Mouse (Mus musculus): ENCODE results near the gene Abhd6. TPM values are rescaled to one million over a fixed set of nuclear protein-coding genes. Genes with fewer than 3 reads are reported as not detected.

Abhd6 gene
- polyA plus RNA-seq, 1 experiment from 2014 or later = 15.1 TPM

GRCm38 (mm10) chr14:8015756-8016155, 13.1 kb downstream of the Abhd6 start:
- H3K27ac ChIP-seq (ENCODE audit: low read depth) = no peak overlapping the region
- no peak for DNase-seq
- 92% methylated on average over 6 of the region's 6 CpGs for WGBS
- H3K4me2 ChIP-seq = no peak overlapping the region
- H3K4me3 ChIP-seq (ENCODE audit: low read depth, low read length) = no peak overlapping the region
- H3K36me3 ChIP-seq (ENCODE audit: insufficient read depth) = no peaks in the 10 kb centered on the region
- H3K9me3 ChIP-seq (ENCODE audit: low read depth, low read length) = no peaks in the 10 kb centered on the region
- no peaks in the 10 kb centered on the region for H3K4me1 ChIP-seq (ENCODE audit: insufficient read depth)
- TF ChIP-seq CTCF (IDR thresholded peaks at IDR 0.05; ENCODE audit: low read depth) = no peak
- ATAC-seq (ENCODE audit: insufficient read depth) = no peak
- no peak overlapping the region for H3K9ac ChIP-seq
- H3K27me3 ChIP-seq (ENCODE audit: insufficient read depth, low read length) = no peaks in the 10 kb centered on the region

GRCm38 (mm10) chr14:8016276-8016675, 13.6 kb downstream of the Abhd6 start:
- Histone ChIP-seq H3K4me3 (ENCODE audit: low read depth, low read length) (no peak overlapping the region), H3K27ac (ENCODE audit: low read depth) (no peak overlapping the region), H3K9me3 (ENCODE audit: low read depth, low read length) (no peaks in the 10 kb centered on the region), H3K36me3 (ENCODE audit: insufficient read depth) (no peaks in the 10 kb centered on the region), H3K9ac (no peak overlapping the region), H3K4me2 (no peak overlapping the region), H3K27me3 (ENCODE audit: insufficient read depth, low read length) (no peaks in the 10 kb centered on the region), H3K4me1 (ENCODE audit: insufficient read depth) (no peaks in the 10 kb centered on the region)
- 71% methylated on average over 6 of the region's 6 CpGs for WGBS
- DNase-seq (no peak), ATAC-seq (ENCODE audit: insufficient read depth) (no peak)
- TF ChIP-seq CTCF (IDR thresholded peaks at IDR 0.05; ENCODE audit: low read depth) = no peak

DNA sequence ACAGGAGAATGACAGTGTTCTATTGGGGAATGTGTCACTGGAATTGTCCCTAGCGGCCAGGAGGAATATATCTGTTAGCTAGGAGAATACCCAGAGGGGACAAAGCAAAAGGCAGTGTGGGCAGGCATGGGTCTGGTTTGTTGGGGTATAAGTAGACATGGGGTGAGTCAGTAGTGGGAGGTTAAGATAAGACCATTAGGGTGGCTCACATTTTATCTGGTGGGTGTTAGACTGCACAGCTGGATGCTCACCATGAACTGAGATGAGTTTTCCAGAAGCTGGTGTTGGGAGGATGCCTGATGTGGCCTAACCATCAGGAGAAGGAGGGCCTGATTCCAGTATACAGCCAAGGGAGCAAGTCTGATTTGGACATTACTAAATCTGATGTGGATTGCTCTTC, 14.2 kb downstream of the Abhd6 start:
- no peak for ATAC-seq (ENCODE audit: insufficient read depth)
- WGBS = 76% methylated on average over 1 of the region's 1 CpGs

DNA sequence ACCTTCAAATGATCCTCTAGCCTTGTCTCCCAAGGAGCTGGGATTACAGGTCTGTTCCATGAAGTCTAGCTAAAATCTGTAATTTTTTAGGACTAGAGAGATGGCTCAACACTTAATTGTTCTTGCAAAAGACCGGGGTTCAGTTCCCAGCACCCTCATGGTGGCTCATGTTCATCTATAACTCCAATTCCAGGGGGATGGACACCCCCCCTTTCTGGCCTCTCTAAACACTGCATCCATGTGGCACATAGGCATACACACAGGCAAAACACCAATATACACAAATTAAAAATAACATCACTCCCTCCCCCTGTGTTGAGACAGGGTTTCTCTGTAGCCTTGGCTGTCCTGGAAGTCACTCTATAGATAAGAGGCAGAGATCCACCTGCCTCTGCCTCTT, 17.3 kb downstream of the Abhd6 start:
- H3K36me3 ChIP-seq (ENCODE audit: insufficient read depth) = no peaks in the 10 kb centered on the region
- H3K4me1 ChIP-seq (ENCODE audit: insufficient read depth) = no peaks in the 10 kb centered on the region
- no peaks in the 10 kb centered on the region for H3K27me3 ChIP-seq (ENCODE audit: insufficient read depth, low read length)
- DNase-seq (no peak), ATAC-seq (ENCODE audit: insufficient read depth) (no peak)
- no peak overlapping the region for H3K4me2 ChIP-seq
- no peak overlapping the region for H3K27ac ChIP-seq (ENCODE audit: low read depth)
- WGBS = 93% methylated on average over 1 of the region's 1 CpGs
- no peaks in the 10 kb centered on the region for H3K9me3 ChIP-seq (ENCODE audit: low read depth, low read length)
- no peak overlapping the region for H3K4me3 ChIP-seq (ENCODE audit: low read depth, low read length)
- H3K9ac ChIP-seq = no peak overlapping the region
- TF ChIP-seq CTCF (IDR thresholded peaks at IDR 0.05; ENCODE audit: low read depth) = no peak

More for the DNA sequence above, 14.2 kb downstream of the Abhd6 start:
- TF ChIP-seq CTCF (IDR thresholded peaks at IDR 0.05; ENCODE audit: low read depth) = no peak
- Histone ChIP-seq H3K9ac (no peak overlapping the region), H3K27ac (ENCODE audit: low read depth) (no peak overlapping the region), H3K4me1 (ENCODE audit: insufficient read depth) (no peaks in the 10 kb centered on the region), H3K27me3 (ENCODE audit: insufficient read depth, low read length) (no peaks in the 10 kb centered on the region), H3K4me2 (no peak overlapping the region), H3K4me3 (ENCODE audit: low read depth, low read length) (no peak overlapping the region), H3K36me3 (ENCODE audit: insufficient read depth) (no peaks in the 10 kb centered on the region), H3K9me3 (ENCODE audit: low read depth, low read length) (no peaks in the 10 kb centered on the region)
- no peak for DNase-seq

DNA sequence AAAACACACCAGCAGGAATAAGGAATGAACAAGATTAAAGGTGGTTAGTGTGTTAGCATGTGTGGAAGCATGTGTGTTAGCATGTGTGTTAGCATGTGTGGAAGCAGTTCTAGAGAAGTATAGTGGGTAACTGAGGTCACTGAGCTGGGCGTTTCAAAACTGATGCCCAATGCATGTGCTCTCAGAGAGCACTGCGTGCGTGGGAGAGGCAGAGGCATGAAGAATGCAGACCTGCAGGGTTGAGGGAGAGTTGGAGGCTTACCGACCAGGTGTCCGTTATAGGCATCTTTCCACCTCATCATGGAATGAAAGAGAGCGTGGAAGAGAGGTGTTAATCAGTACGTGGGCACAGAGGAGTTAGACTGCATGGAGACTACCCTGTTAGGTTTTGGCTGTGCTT, 17.8 kb downstream of the Abhd6 start:
- TF ChIP-seq CTCF (IDR thresholded peaks at IDR 0.05; ENCODE audit: low read depth) = no peak
- H3K27me3 ChIP-seq (ENCODE audit: insufficient read depth, low read length) = no peaks in the 10 kb centered on the region
- H3K4me3 ChIP-seq (ENCODE audit: low read depth, low read length) = no peak overlapping the region
- no peaks in the 10 kb centered on the region for H3K4me1 ChIP-seq (ENCODE audit: insufficient read depth)
- no peak overlapping the region for H3K9ac ChIP-seq
- 79% methylated on average over 7 of the region's 7 CpGs for whole genome bisulfite sequencing
- ATAC-seq (ENCODE audit: insufficient read depth) (no peak), DNase-seq (no peak)
- no peak overlapping the region for H3K27ac ChIP-seq (ENCODE audit: low read depth)
- no peaks in the 10 kb centered on the region for H3K36me3 ChIP-seq (ENCODE audit: insufficient read depth)
- H3K4me2 ChIP-seq = no peak overlapping the region
- H3K9me3 ChIP-seq (ENCODE audit: low read depth, low read length) = no peaks in the 10 kb centered on the region

- H3K9ac ChIP-seq = no peak overlapping the region
- H3K27me3 ChIP-seq (ENCODE audit: insufficient read depth, low read length) = no peaks in the 10 kb centered on the region
- no peak for DNase-seq
- no peak overlapping the region for H3K27ac ChIP-seq (ENCODE audit: low read depth)
- no peak overlapping the region for H3K4me3 ChIP-seq (ENCODE audit: low read depth, low read length)
- no peak overlapping the region for H3K4me2 ChIP-seq
- no peaks in the 10 kb centered on the region for H3K36me3 ChIP-seq (ENCODE audit: insufficient read depth)
- no peaks in the 10 kb centered on the region for H3K4me1 ChIP-seq (ENCODE audit: insufficient read depth)
- H3K9me3 ChIP-seq (ENCODE audit: low read depth, low read length) = no peaks in the 10 kb centered on the region
- no peak for ATAC-seq (ENCODE audit: insufficient read depth)
- WGBS = 48% methylated on average over 6 of the region's 6 CpGs
- TF ChIP-seq CTCF (IDR thresholded peaks at IDR 0.05; ENCODE audit: low read depth) = no peak
Measured at GRCm38 (mm10) chr14:8024469-8024868, 21.8 kb downstream of the Abhd6 start.

DNA sequence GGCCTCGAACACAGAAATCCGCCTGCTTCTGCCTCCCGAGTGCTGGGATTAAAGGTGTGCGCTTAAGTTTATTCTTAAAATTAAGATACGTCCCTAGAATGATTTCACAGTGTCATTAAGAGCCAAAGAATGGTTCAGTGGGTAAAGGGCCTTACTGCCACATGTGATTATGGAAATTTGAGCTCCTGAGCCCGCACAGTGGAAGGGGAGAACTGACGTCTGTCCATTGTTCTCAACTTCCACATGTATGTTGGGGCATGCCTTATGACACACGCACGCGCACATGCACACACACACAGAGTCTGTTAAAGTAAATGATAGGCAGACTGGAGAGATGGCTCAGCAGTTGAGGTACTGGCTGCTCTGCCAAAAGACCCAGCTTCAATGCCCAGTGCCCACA, 22.2 kb downstream of the Abhd6 start:
- Histone ChIP-seq H3K27me3 (ENCODE audit: insufficient read depth, low read length) (no peaks in the 10 kb centered on the region), H3K27ac (ENCODE audit: low read depth) (no peak overlapping the region), H3K4me3 (ENCODE audit: low read depth, low read length) (no peak overlapping the region), H3K4me1 (ENCODE audit: insufficient read depth) (no peaks in the 10 kb centered on the region), H3K4me2 (no peak overlapping the region), H3K36me3 (ENCODE audit: insufficient read depth) (no peaks in the 10 kb centered on the region), H3K9me3 (ENCODE audit: low read depth, low read length) (no peaks in the 10 kb centered on the region), H3K9ac (no peak overlapping the region)
- 91% methylated on average over 10 of the region's 10 CpGs for WGBS
- TF ChIP-seq CTCF (IDR thresholded peaks at IDR 0.05; ENCODE audit: low read depth) = no peak
- no peak for ATAC-seq (ENCODE audit: insufficient read depth)
- DNase-seq = no peak
